Mouse (Mus musculus) ES-E14 (cell line): ENCODE measurements at regions not wholly inside any gene's neighbourhood (a gene's known extent, or its start where the extent isn't known, plus 50 kb on each side); places are given as distances from the start of the nearest gene placed in this dataset.

Experiments
- DNase-seq: peaks from one replicate; pipeline ENCODE4 v3.0.0-alpha.2; 2013; ENCODE audit warnings: low read depth, low spot score
- H3K27ac ChIP-seq: 2 replicates; pipeline ENCODE4 v1.5.1; 2012; ENCODE audit warnings: low read depth, mild to moderate bottlenecking, low read length, moderate library complexity, mixed read lengths; ENCODE audit not compliant: poor library complexity, insufficient read depth, severe bottlenecking
- H3K36me3 ChIP-seq: 2 replicates; pipeline ENCODE4 v1.6.1; 2012; ENCODE audit warnings: mild to moderate bottlenecking, low read length, moderate library complexity, mixed read lengths; ENCODE audit not compliant: control insufficient read depth, poor library complexity, insufficient read depth, severe bottlenecking
- H3K4me1 ChIP-seq, 2 experiments: fragments of 150-350 bp in 1 of 2; sonication (generic) in 1 of 2; 2 replicates each; pipeline ENCODE4 v1.6.1; 2012; ENCODE audit warnings: low read length in 2 of 2, mild to moderate bottlenecking in 1 of 2, mixed read lengths in 1 of 2; ENCODE audit not compliant: control insufficient read depth in 2 of 2, insufficient read depth in 2 of 2, poor library complexity in 1 of 2
- H3K4me3 ChIP-seq, 2 experiments: fragments of 150-350 bp in 1 of 2; sonication (generic) in 1 of 2; 2 replicates each; pipeline ENCODE4 v1.5.1; 2012; ENCODE audit warnings: low read length in 2 of 2, low read depth in 1 of 2, mild to moderate bottlenecking in 1 of 2, mixed read lengths in 1 of 2; ENCODE audit not compliant: insufficient read depth in 1 of 2, poor library complexity in 1 of 2, severe bottlenecking in 1 of 2
- H3K9ac ChIP-seq: 2 replicates; pipeline ENCODE4 v1.6.1; 2012; ENCODE audit warnings: low read depth, mild to moderate bottlenecking, low read length, mixed read lengths; ENCODE audit not compliant: poor library complexity, insufficient read depth, severe bottlenecking
- H3K9me3 ChIP-seq: fragments of 150-350 bp; sonication (generic); 2 replicates; pipeline ENCODE4 v1.6.1; 2012; ENCODE audit warnings: low read depth, mild to moderate bottlenecking, low read length; ENCODE audit not compliant: control insufficient read depth, insufficient read depth
- CHD2 ChIP-seq: IDR thresholded peaks from 2 replicates; pipeline ENCODE4 v1.6.1; 2014; ENCODE audit warnings: mild to moderate bottlenecking, low read depth, low read length, inconsistent platforms
- HCFC1 ChIP-seq: IDR thresholded peaks from 2 replicates; pipeline ENCODE4 v1.6.1; 2012; ENCODE audit warnings: low read length, inconsistent platforms, borderline replicate concordance; ENCODE audit not compliant: insufficient read depth
- MAFK ChIP-seq: IDR thresholded peaks from 2 replicates; pipeline ENCODE4 v1.6.1; 2014; ENCODE audit warnings: mild to moderate bottlenecking, low read depth, low read length, inconsistent platforms; ENCODE audit not compliant: insufficient read depth
- ZC3H11A ChIP-seq: IDR thresholded peaks from 2 replicates; pipeline ENCODE4 v1.6.1; 2012; ENCODE audit warnings: low read depth, mild to moderate bottlenecking, inconsistent platforms, low read length, borderline replicate concordance
- ZNF384 ChIP-seq: IDR thresholded peaks from 2 replicates; pipeline ENCODE4 v1.6.1; 2012; ENCODE audit warnings: low read depth, low read length, inconsistent platforms
- in situ Hi-C, 2 experiments: fragments of 600-800 bp; cut with MboI; formaldehyde crosslinking; loops; one replicate each; pipeline ENCODE4 v1.15.1; 2025; ENCODE audit warnings: low sequenced_read_pairs in 2 of 2, inconsistent platforms in 1 of 2; ENCODE audit not compliant: unreplicated experiment in 2 of 2

GRCm38 (mm10) chr15:51323284-51323683 lies 2561.4 kb upstream of the Gm7489 start:
- no peaks in the 10 kb centered on the region for H3K36me3 ChIP-seq
- in situ Hi-C loops, result no loop called here
- DNase-seq, result no peak
- H3K27ac ChIP-seq, result no peak overlapping the region
- H3K9ac ChIP-seq, result no peak overlapping the region
- H3K9me3 ChIP-seq, result no peaks in the 10 kb centered on the region
- H3K4me1 ChIP-seq, result no peaks in the 10 kb centered on the region
- no peak overlapping the region for H3K4me3 ChIP-seq
- TF ChIP-seq ZNF384, result no peak
- no peak for TF ChIP-seq ZC3H11A
- no peak for TF ChIP-seq MAFK

GRCm38 (mm10) chr15:51324211-51324610 lies 2560.5 kb upstream of the Gm7489 start:
- no peaks in the 10 kb centered on the region for H3K9me3 ChIP-seq
- H3K4me1 ChIP-seq, result no peaks in the 10 kb centered on the region
- H3K4me3 ChIP-seq, result no peak overlapping the region
- TF ChIP-seq CHD2 (no peak), ZC3H11A (no peak), HCFC1 (no peak), MAFK (no peak), ZNF384 (no peak)
- no peak for DNase-seq
- no peaks in the 10 kb centered on the region for H3K36me3 ChIP-seq
- H3K9ac ChIP-seq, result no peak overlapping the region
- in situ Hi-C loops, result no loop called here
- no peak overlapping the region for H3K27ac ChIP-seq

GRCm38 (mm10) chr15:51327702-51328101 lies 2557.0 kb upstream of the Gm7489 start:
- H3K36me3 ChIP-seq, result no peaks in the 10 kb centered on the region
- TF ChIP-seq ZC3H11A (no peak), HCFC1 (no peak), ZNF384 (no peak), MAFK (no peak), CHD2 (no peak)
- H3K27ac ChIP-seq, result no peak overlapping the region
- no peak overlapping the region for H3K4me3 ChIP-seq
- H3K9ac ChIP-seq, result no peak overlapping the region
- no peaks in the 10 kb centered on the region for H3K4me1 ChIP-seq
- in situ Hi-C loops, result no loop called here
- DNase-seq, result no peak
- H3K9me3 ChIP-seq, result no peaks in the 10 kb centered on the region

GRCm38 (mm10) chr15:51336441-51336840 lies 2548.3 kb upstream of the Gm7489 start:
- DNase-seq, result no peak
- TF ChIP-seq CHD2 (no peak), HCFC1 (no peak), ZC3H11A (no peak)
- no peaks in the 10 kb centered on the region for H3K4me1 ChIP-seq
- no peak overlapping the region for H3K9ac ChIP-seq
- no peak overlapping the region for H3K4me3 ChIP-seq
- in situ Hi-C loops, result no loop called here
- H3K9me3 ChIP-seq, result no peaks in the 10 kb centered on the region
- no peaks in the 10 kb centered on the region for H3K36me3 ChIP-seq
- H3K27ac ChIP-seq, result no peak overlapping the region

GRCm38 (mm10) chr15:51346301-51346700 lies 2538.4 kb upstream of the Gm7489 start:
- Histone ChIP-seq H3K9me3 (no peaks in the 10 kb centered on the region), H3K4me1 (no peaks in the 10 kb centered on the region), H3K4me3 (no peak overlapping the region), H3K9ac (no peak overlapping the region), H3K27ac (no peak overlapping the region), H3K36me3 (no peaks in the 10 kb centered on the region)
- DNase-seq, result no peak
- in situ Hi-C loops, result no loop called here
- TF ChIP-seq HCFC1 (no peak), ZNF384 (no peak), MAFK (no peak), CHD2 (no peak), ZC3H11A (no peak)
